Mouse (Mus musculus) MEL (cell line): ENCODE data around the gene C1galt1c1. TPM values are rescaled to one million over a fixed set of nuclear protein-coding genes. Genes with fewer than 3 reads are reported as not detected.

Experiments
- DNase-seq: peaks from one replicate; pipeline ENCODE4 v3.0.0; 2011; ENCODE audit warnings: low read depth, low spot score
- H3K27ac ChIP-seq: 2 replicates; pipeline ENCODE4 v1.5.1; 2012; ENCODE audit warnings: low read depth, mild to moderate bottlenecking, control low read depth, low read length, moderate library complexity; ENCODE audit not compliant: control insufficient read depth
- H3K27me3 ChIP-seq, 2 experiments: fragments of 150-350 bp in 1 of 2; sonication (generic) in 1 of 2; 2 replicates each; pipeline ENCODE4 v1.6.1; 2012; ENCODE audit warnings: low read length in 2 of 2, mild to moderate bottlenecking in 2 of 2, improper control_type of control experiment in 1 of 2, moderate library complexity in 1 of 2; ENCODE audit not compliant: insufficient read depth in 2 of 2, control insufficient read depth in 1 of 2
- H3K36me3 ChIP-seq, 2 experiments: 2 replicates each; pipeline ENCODE4 v1.6.1; 2012 to 2014; ENCODE audit warnings: low read length in 2 of 2, improper control_type of control experiment in 1 of 2, inconsistent platforms in 1 of 2, mild to moderate bottlenecking in 1 of 2; ENCODE audit not compliant: insufficient read depth in 2 of 2, control insufficient read depth in 1 of 2
- H3K4me1 ChIP-seq, 2 experiments: fragments of 150-350 bp in 1 of 2; sonication (generic) in 1 of 2; 2 replicates each; pipeline ENCODE4 v1.6.1; 2012; ENCODE audit warnings: low read length in 2 of 2, improper control_type of control experiment in 1 of 2, mild to moderate bottlenecking in 1 of 2; ENCODE audit not compliant: insufficient read depth in 2 of 2, control insufficient read depth in 1 of 2
- H3K4me3 ChIP-seq, 2 experiments: fragments of 150-350 bp in 1 of 2; sonication (generic) in 1 of 2; 2 replicates each; pipeline ENCODE4 v1.5.1; 2012; ENCODE audit warnings: low read depth in 2 of 2, low read length in 2 of 2, mild to moderate bottlenecking in 2 of 2, moderate library complexity in 2 of 2, control low read depth in 1 of 2, improper control_type of control experiment in 1 of 2; ENCODE audit not compliant: control insufficient read depth in 1 of 2, insufficient read depth in 1 of 2
- H3K79me2 ChIP-seq: 2 replicates; pipeline ENCODE4 v1.6.1; 2012; ENCODE audit warnings: mild to moderate bottlenecking, low read length, moderate library complexity; ENCODE audit not compliant: control insufficient read depth, poor library complexity, insufficient read depth
- H3K9ac ChIP-seq: 2 replicates; pipeline ENCODE4 v1.6.1; 2012; ENCODE audit warnings: low read depth, mild to moderate bottlenecking, control low read depth, low read length, moderate library complexity; ENCODE audit not compliant: control insufficient read depth, poor library complexity, severe bottlenecking
- H3K9me3 ChIP-seq: fragments of 150-350 bp; sonication (generic); replicated peaks from 2 replicates; pipeline ENCODE4 v1.6.1; 2012; ENCODE audit warnings: mild to moderate bottlenecking, low read length, improper control_type of control experiment, moderate library complexity; ENCODE audit not compliant: insufficient read depth
- BHLHE40 ChIP-seq: IDR thresholded peaks from 2 replicates; pipeline ENCODE4 v1.6.1; 2012; ENCODE audit warnings: low read depth, mild to moderate bottlenecking, inconsistent platforms, low read length, improper control_type of control experiment, borderline replicate concordance
- CHD1 ChIP-seq: IDR thresholded peaks from 2 replicates; pipeline ENCODE4 v1.6.1; 2012; ENCODE audit warnings: low read depth, mild to moderate bottlenecking, inconsistent platforms, low read length, improper control_type of control experiment
- CTCF ChIP-seq, 3 experiments: IDR thresholded peaks in 2 of 3; conservative IDR thresholded peaks in 1 of 3; 2 replicates each; pipeline ENCODE4 v1.5.1; 2011 to 2012; ENCODE audit warnings: low read length in 3 of 3, low read depth in 2 of 3, mild to moderate bottlenecking in 2 of 3, improper control_type of control experiment in 1 of 3, inconsistent platforms in 1 of 3, mixed read lengths in 1 of 3, moderate library complexity in 1 of 3; ENCODE audit not compliant: control insufficient read depth in 1 of 3, insufficient read depth in 1 of 3, poor library complexity in 1 of 3, severe bottlenecking in 1 of 3
- E2F4 ChIP-seq: IDR thresholded peaks from 2 replicates; pipeline ENCODE4 v1.6.1; 2011; ENCODE audit warnings: low read depth, low read length, improper control_type of control experiment, borderline replicate concordance
- ELF1 ChIP-seq: IDR thresholded peaks from 2 replicates; pipeline ENCODE4 v1.6.1; 2014; ENCODE audit warnings: low read depth, mild to moderate bottlenecking, inconsistent platforms, low read length, improper control_type of control experiment, moderate library complexity
- EP300 ChIP-seq, 2 experiments: IDR thresholded peaks; 2 replicates each; pipeline ENCODE4 v1.6.1; 2011; ENCODE audit warnings: improper control_type of control experiment in 2 of 2, low read length in 2 of 2, low read depth in 1 of 2, mild to moderate bottlenecking in 1 of 2
- ETS1 ChIP-seq: IDR thresholded peaks from 2 replicates; pipeline ENCODE4 v1.6.1; 2012; ENCODE audit warnings: low read depth, mild to moderate bottlenecking, inconsistent platforms, low read length, improper control_type of control experiment, moderate library complexity
- GABPA ChIP-seq: IDR thresholded peaks from 2 replicates; pipeline ENCODE4 v1.6.1; 2012; ENCODE audit warnings: low read depth, mild to moderate bottlenecking, inconsistent platforms, low read length, improper control_type of control experiment, moderate library complexity
- GATA1 ChIP-seq: IDR thresholded peaks from 2 replicates; pipeline ENCODE4 v1.6.1; 2011; ENCODE audit warnings: low read depth, low read length, improper control_type of control experiment
- JUND ChIP-seq: IDR thresholded peaks from 2 replicates; pipeline ENCODE4 v1.6.1; 2011; ENCODE audit warnings: low read depth, mild to moderate bottlenecking, improper control_type of control experiment, low read length
- MAFK ChIP-seq: IDR thresholded peaks from 2 replicates; pipeline ENCODE4 v1.6.1; 2011; ENCODE audit warnings: low read depth, mild to moderate bottlenecking, low read length, improper control_type of control experiment, borderline replicate concordance
- MAX ChIP-seq: IDR thresholded peaks from 2 replicates; pipeline ENCODE4 v1.6.1; 2011; ENCODE audit warnings: low read length, improper control_type of control experiment
- MAZ ChIP-seq: IDR thresholded peaks from 2 replicates; pipeline ENCODE4 v1.6.1; 2012; ENCODE audit warnings: low read depth, mild to moderate bottlenecking, inconsistent platforms, low read length, improper control_type of control experiment
- MEF2A ChIP-seq: IDR thresholded peaks from 2 replicates; pipeline ENCODE4 v1.6.1; 2014; ENCODE audit warnings: low read depth, mild to moderate bottlenecking, inconsistent platforms, low read length, improper control_type of control experiment; ENCODE audit not compliant: poor library complexity, insufficient replicate concordance, severe bottlenecking; ENCODE audit errors: extremely low read depth
- MXI1 ChIP-seq: IDR thresholded peaks from 2 replicates; pipeline ENCODE4 v1.6.1; 2011; ENCODE audit warnings: mild to moderate bottlenecking, low read depth, low read length, improper control_type of control experiment
- MYC ChIP-seq: IDR thresholded peaks from 2 replicates; pipeline ENCODE4 v1.6.1; 2011; ENCODE audit warnings: low read depth, mild to moderate bottlenecking, low read length, improper control_type of control experiment, moderate library complexity
- NELFE ChIP-seq: IDR thresholded peaks from 2 replicates; pipeline ENCODE4 v1.6.1; 2011; ENCODE audit warnings: low read depth, low read length, improper control_type of control experiment
- NRF1 ChIP-seq: IDR thresholded peaks from 2 replicates; pipeline ENCODE4 v1.6.1; 2014; ENCODE audit warnings: low read depth, mild to moderate bottlenecking, inconsistent platforms, low read length, improper control_type of control experiment, moderate library complexity; ENCODE audit not compliant: poor library complexity, insufficient read depth, severe bottlenecking
- POLR2A ChIP-seq, 2 experiments: IDR thresholded peaks; 2 replicates each; pipeline ENCODE4 v1.6.1; 2011 to 2012; ENCODE audit warnings: low read length in 2 of 2, mild to moderate bottlenecking in 2 of 2, control low read depth in 1 of 2, improper control_type of control experiment in 1 of 2, low read depth in 1 of 2, moderate library complexity in 1 of 2; ENCODE audit not compliant: control insufficient read depth in 1 of 2, insufficient read depth in 1 of 2, poor library complexity in 1 of 2
- POLR2AphosphoS2 ChIP-seq: IDR thresholded peaks from 2 replicates; pipeline ENCODE4 v1.6.1; 2011; ENCODE audit warnings: low read length, improper control_type of control experiment
- POLR2AphosphoS5 ChIP-seq: IDR thresholded peaks from 2 replicates; pipeline ENCODE4 v1.6.1; 2012; ENCODE audit warnings: low read depth, borderline replicate concordance, mild to moderate bottlenecking, inconsistent platforms, low read length, moderate library complexity, mixed read lengths
- RAD21 ChIP-seq: IDR thresholded peaks from 2 replicates; pipeline ENCODE4 v1.6.1; 2011; ENCODE audit warnings: mild to moderate bottlenecking, low read depth, low read length, improper control_type of control experiment
- RCOR1 ChIP-seq: IDR thresholded peaks from 2 replicates; pipeline ENCODE4 v1.6.1; 2012; ENCODE audit warnings: low read depth, mild to moderate bottlenecking, inconsistent platforms, low read length, improper control_type of control experiment
- SIN3A ChIP-seq: IDR thresholded peaks from 2 replicates; pipeline ENCODE4 v1.6.1; 2012; ENCODE audit warnings: low read length, improper control_type of control experiment, inconsistent platforms
- SMC3 ChIP-seq: IDR thresholded peaks from 2 replicates; pipeline ENCODE4 v1.6.1; 2011; ENCODE audit warnings: low read depth, low read length, improper control_type of control experiment
- TAL1 ChIP-seq: IDR thresholded peaks from 2 replicates; pipeline ENCODE4 v1.6.1; 2012; ENCODE audit warnings: mild to moderate bottlenecking, inconsistent platforms, low read length, moderate library complexity, mixed read lengths
- TBP ChIP-seq: IDR thresholded peaks from 2 replicates; pipeline ENCODE4 v1.8.0; 2011; ENCODE audit warnings: low read depth, low read length, improper control_type of control experiment
- TCF12 ChIP-seq: IDR thresholded peaks from 2 replicates; pipeline ENCODE4 v1.6.1; 2014; ENCODE audit warnings: low read depth, mild to moderate bottlenecking, inconsistent platforms, low read length, improper control_type of control experiment, moderate library complexity
- UBTF ChIP-seq: IDR thresholded peaks from 2 replicates; pipeline ENCODE4 v1.6.1; 2012; ENCODE audit warnings: low read depth, mild to moderate bottlenecking, inconsistent platforms, low read length, improper control_type of control experiment, moderate library complexity, borderline replicate concordance; ENCODE audit not compliant: insufficient read depth
- USF1 ChIP-seq: IDR thresholded peaks from 2 replicates; pipeline ENCODE4 v1.6.1; 2014; ENCODE audit warnings: low read depth, mild to moderate bottlenecking, inconsistent platforms, low read length, improper control_type of control experiment, moderate library complexity
- USF2 ChIP-seq, 2 experiments: IDR thresholded peaks; 2 replicates each; pipeline ENCODE4 v1.6.1; 2011 to 2012; ENCODE audit warnings: improper control_type of control experiment in 2 of 2, low read length in 2 of 2, borderline replicate concordance in 1 of 2, inconsistent platforms in 1 of 2, low read depth in 1 of 2, mild to moderate bottlenecking in 1 of 2; ENCODE audit not compliant: insufficient read depth in 1 of 2
- ZKSCAN1 ChIP-seq: IDR thresholded peaks from 2 replicates; pipeline ENCODE4 v1.6.1; 2012; ENCODE audit warnings: low read depth, mild to moderate bottlenecking, inconsistent platforms, low read length, improper control_type of control experiment, moderate library complexity
- ZMIZ1 ChIP-seq: IDR thresholded peaks from 2 replicates; pipeline ENCODE4 v1.6.1; 2012; ENCODE audit warnings: low read depth, mild to moderate bottlenecking, inconsistent platforms, low read length, improper control_type of control experiment, moderate library complexity
- ZNF384 ChIP-seq: IDR thresholded peaks from 2 replicates; pipeline ENCODE4 v1.6.1; 2012; ENCODE audit warnings: low read depth, mild to moderate bottlenecking, inconsistent platforms, low read length, improper control_type of control experiment
- polyA plus RNA-seq, 2 experiments: library from polyadenylated mRNA; stranded (reverse) in 1 of 2; unstranded in 1 of 2; fragments of >175 nt in 1 of 2; fragments of >200 nt in 1 of 2; gene quantifications; 2 replicates each; pipeline versions ENCODE4 v1.2.1 to v1.2.4; 2012; ENCODE audit warnings: low replicate concordance in 2 of 2, low read depth in 1 of 2; ENCODE audit not compliant: insufficient read length in 2 of 2, insufficient read depth in 1 of 2, missing spikeins in 1 of 2
- total RNA-seq: library from RNA; depleted of rRNA; stranded (reverse); fragments of 300-350 nt; gene quantifications from 2 replicates; pipeline ENCODE4 v1.2.3, GENCODE M21; 2012; rRNA removed

Gene C1galt1c1
- total RNA-seq (10.6 and 11.0 TPM in 2 replicates), polyA plus RNA-seq (1 to 10 TPM in 1 of 2 experiments, not detected in 1; 8.0 TPM)

- H3K9me3 ChIP-seq: no peaks in the 10 kb centered on the region
- peak within 1 kb of the TSS; percentile 98 for H3K9ac ChIP-seq
- H3K36me3 ChIP-seq: peaks cover 0 to 6% of the 10 kb centered on the region in 2 experiments; a peak in 2 of 4 replicates
- DNase-seq: peak; percentile 91
- peaks cover 9% of the 10 kb centered on the region for H3K79me2 ChIP-seq
- H3K27me3 ChIP-seq: no peaks in the 10 kb centered on the region
- H3K4me3 ChIP-seq: peak within 1 kb of the TSS; percentile 98 to 99
- H3K4me1 ChIP-seq: no peaks in the 10 kb centered on the region; a peak in 1 of 4 replicates
- peak within 1 kb of the TSS; percentile 83 for H3K27ac ChIP-seq
- TF ChIP-seq ELF1 (peak; percentile 68; the same call in 1 of the 2 replicates), POLR2AphosphoS5 (no peak), MEF2A (no peak), RAD21 (no peak), GABPA (no peak), NRF1 (peak; percentile 41; the same call in 1 of the 2 replicates), ZKSCAN1 (no peak), NELFE (peak; percentile 67), TAL1 (no peak), TCF12 (peak; percentile 3; the same call in 1 of the 2 replicates), EP300 (IDR thresholded peaks at IDR 0.05; ENCODE audit: low read depth in 1 of 2, low read length in 2 of 2) (no peak), E2F4 (no peak), CTCF (IDR thresholded peaks at IDR 0.05 in 2 of 3, conservative IDR thresholded peaks at IDR 0.05 in 1 of 3; ENCODE audit: control insufficient read depth in 1 of 3, insufficient read depth in 1 of 3, low read depth in 2 of 3, low read length in 3 of 3, poor library complexity in 1 of 3, severe bottlenecking in 1 of 3) (no peak), BHLHE40 (no peak), TBP (peak; percentile 52), MAFK (no peak), RCOR1 (no peak), UBTF (no peak), USF2 (IDR thresholded peaks at IDR 0.05; ENCODE audit: borderline replicate concordance in 1 of 2, insufficient read depth in 1 of 2, low read depth in 1 of 2, low read length in 2 of 2) (no peak), POLR2A (IDR thresholded peaks at IDR 0.05; ENCODE audit: control insufficient read depth in 1 of 2, insufficient read depth in 1 of 2, low read depth in 1 of 2, low read length in 2 of 2, poor library complexity in 1 of 2) (peak; percentile 49 to 72; a peak in 2 of 4 replicates), MAX (no peak), MYC (no peak; the same call in 1 of the 2 replicates), POLR2AphosphoS2 (peak; percentile 32; the same call in 1 of the 2 replicates), MAZ (no peak), USF1 (no peak), GATA1 (no peak), SIN3A (peak; percentile 27; the same call in 1 of the 2 replicates), SMC3 (no peak), MXI1 (peak; percentile 57; the same call in 1 of the 2 replicates), ZNF384 (no peak), ZMIZ1 (peak; percentile 57; the same call in 1 of the 2 replicates), CHD1 (no peak), JUND (no peak), ETS1 (no peak)
These were observed at the start of gene C1galt1c1 for GRCm38 (mm10) chrX:38634801-38635637. Gene C1galt1c1 (minus strand): TSS chrX:38635087.
